Mouse (Mus musculus) c-Kit-positive CD71-positive TER-119-negative erythroid progenitor cells, embryonic 14.5 days (primary cell): ENCODE data around the gene Tnfrsf1a.

ENCODE experiments used
- DNase-seq: peaks from one replicate; pipeline ENCODE4 v3.0.0-alpha.2; 2013; ENCODE audit warnings: low read depth

Tnfrsf1a gene

GRCm38 (mm10) chr6:125354352-125355151, 5.4 kb downstream of the Tnfrsf1a start:
- no peak for DNase-seq

GRCm38 (mm10) chr6:125355197-125355741, 6.1 kb downstream of the Tnfrsf1a start:
- DNase-seq = no peak

- DNase-seq = no peak
Observed at GRCm38 (mm10) chr6:125356264-125356663, 7.1 kb downstream of the Tnfrsf1a start.

GRCm38 (mm10) chr6:125357334-125357733, 8.2 kb downstream of the Tnfrsf1a start:
- no peak for DNase-seq

- DNase-seq = no peak
Observed at GRCm38 (mm10) chr6:125359999-125360398, 10.8 kb downstream of the Tnfrsf1a start.

GRCm38 (mm10) chr6:125360846-125361245, 11.7 kb downstream of the Tnfrsf1a start:
- DNase-seq = no peak

- DNase-seq = no peak
Observed at GRCm38 (mm10) chr6:125361467-125362291, 12.5 kb downstream of the Tnfrsf1a start.

- DNase-seq = no peak
Observed at GRCm38 (mm10) chr6:125363021-125363420, 13.9 kb downstream of the Tnfrsf1a start.

- no peak for DNase-seq
Observed at GRCm38 (mm10) chr6:125363451-125364242, 14.5 kb downstream of the Tnfrsf1a start.

- no peak for DNase-seq
Observed at GRCm38 (mm10) chr6:125364448-125364847, 15.3 kb downstream of the Tnfrsf1a start.

GRCm38 (mm10) chr6:125365522-125365921, 16.4 kb downstream of the Tnfrsf1a start:
- no peak for DNase-seq

GRCm38 (mm10) chr6:125366133-125366532, 17.0 kb downstream of the Tnfrsf1a start:
- no peak for DNase-seq

GRCm38 (mm10) chr6:125367758-125368371, 18.7 kb downstream of the Tnfrsf1a start:
- DNase-seq = no peak

- DNase-seq = no peak
Observed at GRCm38 (mm10) chr6:125377042-125377441, 27.9 kb downstream of the Tnfrsf1a start.

GRCm38 (mm10) chr6:125377582-125378451, 28.7 kb downstream of the Tnfrsf1a start:
- peak; percentile 46 for DNase-seq

- no peak for DNase-seq
Observed at GRCm38 (mm10) chr6:125378621-125379020, 29.5 kb downstream of the Tnfrsf1a start.

GRCm38 (mm10) chr6:125379781-125380180, 30.6 kb downstream of the Tnfrsf1a start:
- DNase-seq = no peak

GRCm38 (mm10) chr6:125380372-125381360, 31.5 kb downstream of the Tnfrsf1a start, which contains the start of gene Plekhg6:
TSS of gene Plekhg6 (minus strand) at chr6:125380793.
- no peak for DNase-seq

GRCm38 (mm10) chr6:125382024-125382423, 32.9 kb downstream of the Tnfrsf1a start:
- DNase-seq = no peak
